Mouse (Mus musculus) embryonic fibroblast, embryonic 13.5 days (primary cell): ENCODE measurements around the gene Zfand4.

Experiments used
- CTCF ChIP-seq: IDR thresholded peaks from 2 replicates; pipeline ENCODE4 v1.5.1; 2011; ENCODE audit warnings: mild to moderate bottlenecking, control low read depth, low read length, moderate library complexity, borderline replicate concordance; ENCODE audit not compliant: insufficient read depth
- POLR2A ChIP-seq: IDR thresholded peaks from 2 replicates; pipeline ENCODE4 v1.6.1; 2011; ENCODE audit warnings: low read depth, mild to moderate bottlenecking, control low read depth, low read length, moderate library complexity

- TF ChIP-seq CTCF: no peak
- TF ChIP-seq POLR2A: no peak
Observed at GRCm38 (mm10) chr6:116319259-116319658, 55.2 kb downstream of the Zfand4 start.
